Mouse (Mus musculus) layer of hippocampus, adult 2 months (tissue): Measurements from ENCODE around the gene Pigf. TPM values are rescaled to one million over a fixed set of nuclear protein-coding genes. Genes with fewer than 3 reads are reported as not detected.
A peak's percentile ranks its signal among the peaks of the same experiment; 100 is the strongest.

Experiments used
- DNase-seq, 2 experiments: peaks; one replicate each; pipeline ENCODE4 v3.0.0; 2022; ENCODE audit warnings: low spot score in 2 of 2
- H3K27ac ChIP-seq: fragments of 200-600 bp; 2 replicates; pipeline ENCODE4 v1.8.1; 2022
- H3K4me3 ChIP-seq: fragments of 200-600 bp; 2 replicates; pipeline ENCODE4 v1.8.1; 2022; ENCODE audit warnings: mild to moderate bottlenecking
- CTCF ChIP-seq: fragments of 200-600 bp; conservative IDR thresholded peaks from 2 replicates; pipeline ENCODE4 v1.8.1; 2022; ENCODE audit warnings: antibody characterized with exemption, mild to moderate bottlenecking, moderate library complexity
- total RNA-seq, 2 experiments: library from RNA; stranded (reverse); gene quantifications; 2 replicates each; pipeline ENCODE4 v1.2.3; 2021

Gene Pigf
- total RNA-seq, 2 experiments from 2014 or later: 15.0 to 18.1 TPM

- no peak for DNase-seq
- peak overlapping the region; percentile 99 for H3K27ac ChIP-seq
- peak overlapping the region; percentile 88; the same call in 1 of the 2 replicates for H3K4me3 ChIP-seq
- TF ChIP-seq CTCF: no peak
Measured at GRCm38 (mm10) chr17:86961301-86961841, 63.8 kb downstream of the Pigf start.

GRCm38 (mm10) chr17:86957968-86958367, 67.2 kb downstream of the Pigf start:
- no peak overlapping the region for H3K4me3 ChIP-seq
- H3K27ac ChIP-seq: no peak overlapping the region
- no peak for DNase-seq
- no peak for TF ChIP-seq CTCF

GRCm38 (mm10) chr17:86957239-86957638, 68.0 kb downstream of the Pigf start:
- no peak for TF ChIP-seq CTCF
- H3K27ac ChIP-seq: no peak overlapping the region

GRCm38 (mm10) chr17:86948801-86949200, 76.4 kb downstream of the Pigf start:
- H3K4me3 ChIP-seq: no peak overlapping the region
- H3K27ac ChIP-seq: peak overlapping the region; percentile 49; the same call in 1 of the 2 replicates
- TF ChIP-seq CTCF: no peak
- no peak for DNase-seq

More at GRCm38 (mm10) chr17:86957239-86957638, 68.0 kb downstream of the Pigf start:
- DNase-seq: no peak
- no peak overlapping the region for H3K4me3 ChIP-seq

- DNase-seq: peak in 1 of 2 experiments; percentile 23
- peak within 1 kb of the TSS; percentile 49; the same call in 1 of the 2 replicates for H3K27ac ChIP-seq
- no peak for TF ChIP-seq CTCF
Measured at GRCm38 (mm10) chr17:86947840-86948796, 77.1 kb downstream of the Pigf start, which contains the start of gene Atp6v1e2. Gene Atp6v1e2, minus strand, starts transcription at chr17:86947897.

More at GRCm38 (mm10) chr17:86947840-86948796, 77.1 kb downstream of the Pigf start, which contains the start of gene Atp6v1e2:
- H3K4me3 ChIP-seq: no peak within 1 kb of the TSS

Other genes with a start within 250 kb of the Pigf start
- not detected for gene Tmem247, start 108.1 kb downstream of the Pigf start, total RNA-seq
- not detected for gene Atp6v1e2, start 77.5 kb downstream of the Pigf start, total RNA-seq
- gene Rhoq, start 62.3 kb downstream of the Pigf start, total RNA-seq: 10 to 100 TPM; 25.5 to 35.0 TPM
- gene Cript, start 144 bp upstream of the Pigf start, total RNA-seq: 10 to 100 TPM; 52.3 to 52.5 TPM
- 100 to 1,000 TPM; 106 to 111 TPM for gene Socs5, start 82.3 kb upstream of the Pigf start, total RNA-seq
- 10 to 100 TPM; 56.0 to 62.6 TPM for gene Mcfd2, start 240.5 kb upstream of the Pigf start, total RNA-seq